Mouse (Mus musculus) hindbrain, embryonic 15.5 days (tissue): ENCODE results near the gene C1qb. TPM values are rescaled to one million over a fixed set of nuclear protein-coding genes. Genes with fewer than 3 reads are reported as not detected.

Experiments
- ATAC-seq: fragments of 200-750 bp; cut with Nextera tagmentation; 2 replicates; pipeline ENCODE4 v1.8.0; 2017; ENCODE audit warnings: low read depth, moderate number of reproducible peaks, moderate TSS enrichment; ENCODE audit not compliant: low FRiP score
- H3K27ac ChIP-seq: fragments of 300-500 bp; sonication (generic); replicated peaks from 2 replicates; pipeline ENCODE4 v1.5.1; 2015; ENCODE audit warnings: mild to moderate bottlenecking, inconsistent platforms
- H3K27me3 ChIP-seq: fragments of 300-500 bp; sonication (generic); 2 replicates; pipeline ENCODE4 v1.6.1; 2015; ENCODE audit warnings: control low read depth, inconsistent platforms
- H3K36me3 ChIP-seq: fragments of 300-500 bp; sonication (generic); 2 replicates; pipeline ENCODE4 v1.6.1; 2015; ENCODE audit warnings: control low read depth, inconsistent platforms
- H3K4me1 ChIP-seq: fragments of 300-500 bp; sonication (generic); replicated peaks from 2 replicates; pipeline ENCODE4 v1.6.1; 2015; ENCODE audit warnings: control low read depth, inconsistent platforms
- H3K4me2 ChIP-seq: fragments of 300-500 bp; sonication (generic); 2 replicates; pipeline ENCODE4 v1.6.1; 2015; ENCODE audit warnings: moderate library complexity, mild to moderate bottlenecking, inconsistent platforms
- H3K4me3 ChIP-seq: fragments of 300-500 bp; sonication (generic); 2 replicates; pipeline ENCODE4 v1.5.1; 2015; ENCODE audit warnings: mild to moderate bottlenecking, inconsistent platforms
- H3K9ac ChIP-seq: fragments of 300-500 bp; sonication (generic); 2 replicates; pipeline ENCODE4 v1.6.1; 2015; ENCODE audit warnings: inconsistent platforms
- H3K9me3 ChIP-seq: fragments of 300-500 bp; sonication (generic); 2 replicates; pipeline ENCODE4 v1.6.1; 2016; ENCODE audit warnings: control low read depth, inconsistent platforms
- WGBS: fragments of 180-500 bp; shearing (Covaris S2); methylation state at CpG from one replicate; pipeline ENCODE4 v1.1.7; 2015; 5-methylcytosine and 5-hydroxymethylcytosine counted together
- polyA plus RNA-seq: library from polyadenylated mRNA; unstranded; fragments of >200 nt; fragmentation: Nextera tagmentation; extraction: Ambion mirVana; gene quantifications from 2 replicates; pipeline ENCODE4 v1.2.1, GENCODE M21; 2015

C1qb gene
- polyA plus RNA-seq, 1 experiment from 2014 or later = 42.6 TPM

GRCm38 (mm10) chr4:136838026-136838425 is 48.0 kb downstream of the C1qb start:
- no peak overlapping the region for H3K4me2 ChIP-seq
- H3K36me3 ChIP-seq = no peaks in the 10 kb centered on the region
- H3K9ac ChIP-seq = no peak overlapping the region
- WGBS = 66% methylated on average over 9 of the region's 9 CpGs
- H3K27ac ChIP-seq = no peak overlapping the region
- no peaks in the 10 kb centered on the region for H3K9me3 ChIP-seq
- ATAC-seq = no peak
- H3K4me1 ChIP-seq = peaks cover 47% of the 10 kb centered on the region
- H3K27me3 ChIP-seq = no peaks in the 10 kb centered on the region
- H3K4me3 ChIP-seq = no peak overlapping the region

GRCm38 (mm10) chr4:136836387-136836931 is 49.5 kb downstream of the C1qb start:
- Histone ChIP-seq H3K4me2 (peak overlapping the region; percentile 94), H3K4me1 (peaks cover 62% of the 10 kb centered on the region), H3K9me3 (no peaks in the 10 kb centered on the region), H3K27ac (peak overlapping the region; percentile 99), H3K27me3 (no peaks in the 10 kb centered on the region), H3K9ac (peak overlapping the region; percentile 88), H3K4me3 (peak overlapping the region; percentile 93), H3K36me3 (no peaks in the 10 kb centered on the region)
- peak; percentile 74 for ATAC-seq
- under 1% methylated on average over 25 of the region's 27 CpGs for WGBS

GRCm38 (mm10) chr4:136835621-136836386 is 50.2 kb downstream of the C1qb start, which contains the start of gene Ephb2:
Gene Ephb2, minus strand, starts transcription at chr4:136835988.
- H3K4me3 ChIP-seq = peak within 1 kb of the TSS; percentile 93
- peaks cover 65% of the 10 kb centered on the region for H3K4me1 ChIP-seq
- under 1% methylated on average over 85 of the region's 88 CpGs for WGBS
- ATAC-seq = peak; percentile 73
- H3K36me3 ChIP-seq = no peaks in the 10 kb centered on the region
- H3K4me2 ChIP-seq = peak within 1 kb of the TSS; percentile 94
- peak within 1 kb of the TSS; percentile 88 for H3K9ac ChIP-seq
- H3K27ac ChIP-seq = peak within 1 kb of the TSS; percentile 99
- H3K9me3 ChIP-seq = no peaks in the 10 kb centered on the region
- H3K27me3 ChIP-seq = no peaks in the 10 kb centered on the region

GRCm38 (mm10) chr4:136834815-136835620 is 51.0 kb downstream of the C1qb start:
- no peaks in the 10 kb centered on the region for H3K9me3 ChIP-seq
- WGBS = under 1% methylated on average over 65 of the region's 76 CpGs
- peak; percentile 40; the same call in 1 of the 2 replicates for ATAC-seq

GRCm38 (mm10) chr4:136834439-136834814 is 51.6 kb downstream of the C1qb start:
- WGBS = 8% methylated on average over 12 of the region's 12 CpGs

More at GRCm38 (mm10) chr4:136834815-136835620, 51.0 kb downstream of the C1qb start:
- Histone ChIP-seq H3K9ac (peak overlapping the region; percentile 88), H3K36me3 (no peaks in the 10 kb centered on the region), H3K27me3 (no peaks in the 10 kb centered on the region), H3K27ac (peak overlapping the region; percentile 99), H3K4me3 (peak overlapping the region; percentile 93), H3K4me2 (peak overlapping the region; percentile 94), H3K4me1 (peaks cover 72% of the 10 kb centered on the region)

GRCm38 (mm10) chr4:136833619-136834351 is 52.2 kb downstream of the C1qb start:
- Histone ChIP-seq H3K4me3 (peak overlapping the region; percentile 93), H3K27ac (peak overlapping the region; percentile 99), H3K4me2 (peak overlapping the region; percentile 94), H3K9me3 (no peaks in the 10 kb centered on the region), H3K9ac (peak overlapping the region; percentile 88), H3K36me3 (no peaks in the 10 kb centered on the region), H3K4me1 (peaks cover 84% of the 10 kb centered on the region), H3K27me3 (no peaks in the 10 kb centered on the region)
- 24% methylated on average over 21 of the region's 21 CpGs for WGBS
- no peak for ATAC-seq

More at GRCm38 (mm10) chr4:136834439-136834814, 51.6 kb downstream of the C1qb start:
- peak overlapping the region; percentile 93 for H3K4me3 ChIP-seq
- peak overlapping the region; percentile 88 for H3K9ac ChIP-seq
- peaks cover 78% of the 10 kb centered on the region for H3K4me1 ChIP-seq
- no peaks in the 10 kb centered on the region for H3K27me3 ChIP-seq
- no peaks in the 10 kb centered on the region for H3K9me3 ChIP-seq
- peak overlapping the region; percentile 94 for H3K4me2 ChIP-seq
- ATAC-seq = no peak
- peak overlapping the region; percentile 99; the same call in 1 of the 2 replicates for H3K27ac ChIP-seq
- H3K36me3 ChIP-seq = no peaks in the 10 kb centered on the region

GRCm38 (mm10) chr4:136832559-136833232 is 53.3 kb downstream of the C1qb start:
- ATAC-seq = no peak
- Histone ChIP-seq H3K4me2 (peak overlapping the region; percentile 94), H3K27ac (no peak overlapping the region), H3K27me3 (no peaks in the 10 kb centered on the region), H3K4me1 (peaks cover 81% of the 10 kb centered on the region), H3K4me3 (no peak overlapping the region), H3K36me3 (no peaks in the 10 kb centered on the region), H3K9ac (peak overlapping the region; percentile 88; the same call in 1 of the 2 replicates), H3K9me3 (no peaks in the 10 kb centered on the region)
- 69% methylated on average over 16 of the region's 16 CpGs for WGBS

- H3K27ac ChIP-seq = no peak overlapping the region
- H3K4me2 ChIP-seq = no peak overlapping the region
- no peak for ATAC-seq
- H3K36me3 ChIP-seq = no peaks in the 10 kb centered on the region
- peaks cover 73% of the 10 kb centered on the region for H3K4me1 ChIP-seq
- WGBS = 52% methylated on average over 9 of the region's 9 CpGs
- no peak overlapping the region for H3K4me3 ChIP-seq
- no peaks in the 10 kb centered on the region for H3K27me3 ChIP-seq
- H3K9me3 ChIP-seq = no peaks in the 10 kb centered on the region
- no peak overlapping the region for H3K9ac ChIP-seq
Measured at GRCm38 (mm10) chr4:136830272-136830823, 55.6 kb downstream of the C1qb start.
